Mouse (Mus musculus): ENCODE results near the gene Dok3. TPM values are rescaled to one million over a fixed set of nuclear protein-coding genes. Genes with fewer than 3 reads are reported as not detected.
"Not testable (repeated sequence)": the region's sequence is repeated elsewhere in the genome, so short reads cannot be mapped to it uniquely, and the experiment has no call there.

Gene Dok3
- polyA plus RNA-seq (2016; fragmentation: Nextera tagmentation; extraction: Ambion mirVana): 3.3 and 3.7 TPM in 2 replicates

DNA sequence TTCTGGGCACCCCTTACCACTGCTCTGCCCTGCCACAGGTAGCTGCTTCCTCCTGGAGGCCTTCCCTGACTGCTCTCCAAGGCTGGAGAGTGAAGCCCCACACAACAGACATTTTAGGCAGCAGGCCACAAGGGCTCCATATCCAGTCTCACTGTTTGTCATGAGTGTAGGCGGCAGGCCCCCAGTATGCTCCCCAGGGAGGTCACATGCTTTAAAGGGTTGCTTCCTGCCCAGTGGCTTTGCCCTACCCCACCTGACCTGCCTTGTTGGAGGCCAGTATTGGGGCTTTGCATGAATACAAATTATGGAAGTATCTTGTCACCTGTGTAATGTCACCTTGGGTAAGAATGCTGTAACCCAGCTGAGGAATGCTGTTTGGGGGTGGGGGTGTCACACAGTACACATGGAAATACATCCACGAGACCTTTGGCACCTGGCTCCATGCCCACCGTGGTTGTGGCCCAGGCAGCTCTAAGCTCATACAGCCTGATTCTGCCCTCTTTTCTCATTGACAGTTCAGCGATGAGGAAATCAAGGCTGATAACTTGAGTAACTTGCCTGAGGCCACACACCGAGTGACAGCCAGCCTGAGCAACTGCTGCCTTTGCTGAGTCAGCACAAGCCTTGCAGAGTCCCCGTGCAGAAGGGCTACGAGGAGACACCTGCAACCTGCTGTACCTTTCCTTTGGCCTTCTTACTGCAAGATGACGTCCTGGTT, at the start of gene Dok3:
Gene Dok3 (minus strand): TSS at position 99 of the 718 bp plus-strand sequence.
- no peak within 1 kb of the TSS for H3K4me2 ChIP-seq
- H3K27ac ChIP-seq: no peak within 1 kb of the TSS
- H3K27me3 ChIP-seq: no peaks in the 10 kb centered on the region
- ATAC-seq (ENCODE audit: low FRiP score): no peak
- no peaks in the 10 kb centered on the region for H3K4me1 ChIP-seq
- 85% methylated on average over 8 of the region's 8 CpGs for WGBS
- H3K9me3 ChIP-seq: no peaks in the 10 kb centered on the region
- H3K9ac ChIP-seq: no peak within 1 kb of the TSS
- H3K4me3 ChIP-seq (replicated peaks): no peak within 1 kb of the TSS
- H3K36me3 ChIP-seq (replicated peaks): peaks cover 53% of the 10 kb centered on the region

DNA sequence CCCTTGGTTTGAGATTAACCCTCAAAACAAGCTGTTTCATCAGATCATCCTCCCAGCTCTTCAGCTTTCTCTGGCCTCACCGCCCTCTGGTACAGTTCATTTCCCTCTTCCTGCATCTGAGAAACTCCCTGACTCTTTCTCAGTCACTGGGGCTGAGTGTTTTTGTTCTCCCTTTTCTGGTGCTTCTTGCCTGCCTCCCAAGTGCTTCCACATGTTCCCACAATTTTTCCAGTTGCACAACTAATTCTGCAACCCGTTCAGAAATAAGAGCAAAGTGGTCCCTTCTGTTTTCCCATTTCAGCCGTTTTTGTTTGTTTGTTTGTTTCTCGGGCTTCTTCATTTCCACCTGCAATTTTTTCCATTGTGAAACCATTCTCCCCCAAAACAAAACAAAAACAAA, 49.0 kb upstream of the Dok3 start:
- no peak for ATAC-seq (ENCODE audit: low FRiP score)
- Histone ChIP-seq H3K4me1 (no peaks in the 10 kb centered on the region), H3K4me2 (no peak overlapping the region), H3K36me3 (replicated peaks) (no peaks in the 10 kb centered on the region), H3K27ac (no peak overlapping the region), H3K9me3 (no peaks in the 10 kb centered on the region), H3K27me3 (no peaks in the 10 kb centered on the region), H3K4me3 (replicated peaks) (no peak overlapping the region), H3K9ac (no peak overlapping the region)
- WGBS: 83% methylated on average over 4 of the region's 4 CpGs

DNA sequence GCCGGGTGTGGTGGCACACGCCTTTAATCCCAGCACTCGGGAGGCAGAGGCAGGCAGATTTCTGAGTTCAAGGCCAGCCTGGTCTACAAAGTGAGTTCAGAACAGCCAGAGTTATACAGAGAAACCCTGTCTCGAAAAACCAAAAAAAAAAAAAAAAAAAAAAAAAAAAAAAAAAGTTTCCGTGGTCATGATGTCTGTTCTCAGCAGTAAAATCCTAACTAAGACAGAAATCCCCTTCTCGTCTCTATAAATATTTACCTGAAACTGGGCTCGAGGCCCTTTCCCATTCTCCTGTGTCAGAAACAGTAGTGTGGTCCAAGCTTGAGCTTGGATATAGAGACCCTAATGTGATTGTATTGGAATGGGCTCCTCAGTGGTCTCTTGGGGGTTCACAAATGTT, 47.8 kb upstream of the Dok3 start:
- H3K9me3 ChIP-seq; H3K4me3 ChIP-seq (replicated peaks); H3K27me3 ChIP-seq; H3K36me3 ChIP-seq (replicated peaks); ATAC-seq (ENCODE audit: low FRiP score); H3K27ac ChIP-seq; H3K4me1 ChIP-seq; H3K9ac ChIP-seq; H3K4me2 ChIP-seq: not testable (repeated sequence)
- 84% methylated on average over 7 of the region's 7 CpGs for WGBS

DNA sequence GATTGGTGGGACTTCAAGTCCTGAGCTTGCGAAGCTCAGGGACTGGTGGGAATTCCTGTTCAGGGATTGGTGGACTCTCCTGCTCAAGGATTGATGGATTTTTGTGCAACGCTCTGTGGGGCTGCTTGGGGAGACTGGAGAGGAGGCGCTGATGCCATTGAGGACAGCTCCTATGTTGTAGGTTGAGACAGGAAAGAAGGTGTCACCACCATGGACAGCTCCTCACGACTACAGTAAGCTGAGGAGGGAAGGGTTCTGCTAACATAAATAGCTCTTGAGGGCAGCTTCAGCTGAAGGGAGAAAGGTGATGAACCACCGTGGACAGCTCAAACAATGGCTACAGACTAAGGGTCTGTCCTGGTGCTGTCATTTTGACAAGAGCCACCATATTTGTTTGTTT, 46.8 kb upstream of the Dok3 start:
- no peak for ATAC-seq (ENCODE audit: low FRiP score)
- 67% methylated on average over 5 of the region's 5 CpGs for WGBS
- Histone ChIP-seq H3K9me3 (no peaks in the 10 kb centered on the region), H3K27ac (no peak overlapping the region), H3K4me1 (peaks cover 6% of the 10 kb centered on the region), H3K4me3 (replicated peaks) (no peak overlapping the region), H3K36me3 (replicated peaks) (no peaks in the 10 kb centered on the region), H3K9ac (no peak overlapping the region), H3K4me2 (no peak overlapping the region), H3K27me3 (no peaks in the 10 kb centered on the region)

DNA sequence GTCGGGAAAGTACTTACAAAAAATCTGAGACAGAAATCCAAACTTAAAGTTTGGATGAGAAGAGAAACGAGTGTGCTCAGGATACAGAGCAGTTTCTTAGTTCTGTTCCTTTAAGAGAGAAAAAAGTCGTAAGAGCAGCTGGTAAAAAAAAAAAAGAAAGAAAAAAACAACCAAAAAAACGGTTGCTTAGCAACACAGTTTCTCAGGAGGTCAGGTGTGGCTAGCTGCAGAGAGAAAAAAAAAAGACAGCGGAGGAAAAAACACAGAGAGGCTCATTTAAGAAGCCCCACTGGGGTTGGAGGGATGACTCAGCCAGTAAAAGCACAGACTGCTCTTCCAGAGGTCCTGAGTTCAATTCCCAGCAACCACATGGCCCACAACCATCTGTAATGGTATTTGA, 45.2 kb upstream of the Dok3 start:
- 75% methylated on average over 5 of the region's 5 CpGs for WGBS

DNA sequence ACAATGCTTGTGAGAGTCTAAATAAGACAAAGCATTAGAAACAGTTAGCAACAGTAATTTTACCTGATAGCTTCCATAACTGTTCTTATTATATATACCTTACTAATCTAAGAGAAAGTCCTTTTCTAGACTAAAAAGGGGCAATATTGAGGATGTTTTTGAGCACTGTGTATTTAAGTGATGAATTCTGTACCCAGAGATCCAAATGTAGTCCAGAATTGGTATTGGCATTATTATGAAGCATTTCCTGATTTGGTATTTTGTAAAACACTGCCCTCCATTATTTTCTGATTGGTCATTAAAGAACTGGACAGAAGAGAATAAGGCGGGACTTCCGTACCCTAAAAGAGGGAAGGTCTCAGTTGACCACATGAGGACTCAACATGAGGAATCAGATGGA, 44.3 kb upstream of the Dok3 start, which contains the start of gene Tmed9:
Gene Tmed9 (plus strand): TSS at position 301 of the 400 bp plus-strand sequence.
- no peak for ATAC-seq (ENCODE audit: low FRiP score)

More for the DNA sequence above, 45.2 kb upstream of the Dok3 start:
- no peaks in the 10 kb centered on the region for H3K9me3 ChIP-seq
- no peak overlapping the region for H3K4me3 ChIP-seq (replicated peaks)
- no peak overlapping the region for H3K9ac ChIP-seq
- H3K27me3 ChIP-seq: no peaks in the 10 kb centered on the region
- H3K4me2 ChIP-seq: no peak overlapping the region
- H3K36me3 ChIP-seq (replicated peaks): no peaks in the 10 kb centered on the region
- ATAC-seq (ENCODE audit: low FRiP score): no peak
- H3K4me1 ChIP-seq: peaks cover 13% of the 10 kb centered on the region
- no peak overlapping the region for H3K27ac ChIP-seq

DNA sequence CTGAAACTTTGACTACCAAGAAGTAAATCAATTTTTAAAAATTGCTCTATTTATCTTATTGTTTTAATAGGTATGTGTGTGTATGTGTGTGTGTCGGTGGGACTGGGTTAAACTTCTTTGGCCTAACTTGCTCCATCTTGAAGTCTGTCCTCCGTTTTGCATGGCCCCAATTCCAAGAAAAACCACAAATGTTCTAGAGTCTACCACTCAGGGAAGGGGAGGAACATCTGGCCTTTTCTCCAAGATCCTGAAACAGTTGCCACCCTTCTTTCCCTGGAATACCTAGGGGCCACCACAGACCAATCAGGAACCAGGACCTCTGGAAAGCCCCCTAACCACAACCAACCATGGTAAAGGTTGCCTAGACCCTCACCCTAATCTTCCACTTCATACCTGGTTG, 42.9 kb upstream of the Dok3 start:
- no peaks in the 10 kb centered on the region for H3K9me3 ChIP-seq
- WGBS: 81% methylated on average over 2 of the region's 2 CpGs
- no peak overlapping the region for H3K4me2 ChIP-seq
- H3K27ac ChIP-seq: no peak overlapping the region
- H3K9ac ChIP-seq: no peak overlapping the region
- ATAC-seq (ENCODE audit: low FRiP score): no peak
- H3K4me1 ChIP-seq: peaks cover 30% of the 10 kb centered on the region
- peaks cover 13% of the 10 kb centered on the region for H3K36me3 ChIP-seq (replicated peaks)
- no peaks in the 10 kb centered on the region for H3K27me3 ChIP-seq
- no peak overlapping the region for H3K4me3 ChIP-seq (replicated peaks)

More for the DNA sequence above, 44.3 kb upstream of the Dok3 start, which contains the start of gene Tmed9:
- Histone ChIP-seq H3K27ac (no peak within 1 kb of the TSS), H3K4me3 (replicated peaks) (no peak within 1 kb of the TSS), H3K9ac (no peak within 1 kb of the TSS), H3K27me3 (no peaks in the 10 kb centered on the region), H3K4me2 (no peak within 1 kb of the TSS), H3K36me3 (replicated peaks) (peaks cover 2% of the 10 kb centered on the region; the same call in 1 of the 2 replicates), H3K4me1 (peaks cover 19% of the 10 kb centered on the region), H3K9me3 (no peaks in the 10 kb centered on the region)
- 97% methylated on average over 2 of the region's 2 CpGs for WGBS

DNA sequence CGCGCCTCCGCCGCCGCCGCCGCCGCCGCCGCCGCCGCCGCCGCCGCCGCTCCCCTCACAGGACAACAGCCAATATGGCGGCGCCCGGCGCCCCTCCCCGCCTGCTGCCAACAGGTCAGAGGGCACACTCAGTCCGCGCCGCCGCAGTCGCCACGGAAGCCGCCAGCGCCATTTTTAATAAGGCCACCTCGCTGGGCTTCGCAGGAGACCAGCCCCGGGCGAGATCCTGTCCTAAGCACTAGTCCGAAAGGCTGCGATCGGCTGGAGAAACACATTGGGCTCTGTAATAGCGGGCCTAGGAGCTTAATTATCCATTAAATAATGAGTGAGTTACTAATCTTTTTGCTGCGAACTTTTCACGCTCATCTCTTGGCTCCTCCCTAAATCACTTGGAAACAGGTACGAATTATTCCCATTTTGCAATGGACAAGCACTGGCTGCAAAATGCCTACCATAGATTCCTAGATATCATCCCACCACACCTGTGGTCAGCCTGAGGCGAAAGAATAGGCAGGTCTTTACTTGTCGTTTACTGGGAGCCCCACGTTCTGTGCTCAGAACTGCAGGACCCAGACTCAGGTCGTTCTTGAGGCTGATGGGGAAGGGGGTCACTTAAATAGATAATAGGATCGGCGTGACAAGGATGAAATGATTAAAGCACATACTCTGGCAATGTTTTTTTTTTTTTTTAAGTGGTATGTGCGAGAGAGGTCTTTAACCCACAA, 42.1 kb upstream of the Dok3 start, which contains the start of gene Fam193b:
Gene Fam193b (minus strand): TSS at position 94 of the 725 bp plus-strand sequence.
- H3K36me3 ChIP-seq (replicated peaks): peaks cover 16% of the 10 kb centered on the region
- H3K4me3 ChIP-seq (replicated peaks): peak within 1 kb of the TSS; percentile 94
- no peaks in the 10 kb centered on the region for H3K27me3 ChIP-seq
- peak within 1 kb of the TSS; percentile 99 for H3K4me2 ChIP-seq
- H3K9ac ChIP-seq: peak within 1 kb of the TSS; percentile 88
- peak within 1 kb of the TSS; percentile 92 for H3K27ac ChIP-seq
- peak; percentile 94 for ATAC-seq (ENCODE audit: low FRiP score)
- peaks cover 30% of the 10 kb centered on the region for H3K4me1 ChIP-seq
- 2% methylated on average over 47 of the region's 47 CpGs for WGBS
- no peaks in the 10 kb centered on the region for H3K9me3 ChIP-seq

DNA sequence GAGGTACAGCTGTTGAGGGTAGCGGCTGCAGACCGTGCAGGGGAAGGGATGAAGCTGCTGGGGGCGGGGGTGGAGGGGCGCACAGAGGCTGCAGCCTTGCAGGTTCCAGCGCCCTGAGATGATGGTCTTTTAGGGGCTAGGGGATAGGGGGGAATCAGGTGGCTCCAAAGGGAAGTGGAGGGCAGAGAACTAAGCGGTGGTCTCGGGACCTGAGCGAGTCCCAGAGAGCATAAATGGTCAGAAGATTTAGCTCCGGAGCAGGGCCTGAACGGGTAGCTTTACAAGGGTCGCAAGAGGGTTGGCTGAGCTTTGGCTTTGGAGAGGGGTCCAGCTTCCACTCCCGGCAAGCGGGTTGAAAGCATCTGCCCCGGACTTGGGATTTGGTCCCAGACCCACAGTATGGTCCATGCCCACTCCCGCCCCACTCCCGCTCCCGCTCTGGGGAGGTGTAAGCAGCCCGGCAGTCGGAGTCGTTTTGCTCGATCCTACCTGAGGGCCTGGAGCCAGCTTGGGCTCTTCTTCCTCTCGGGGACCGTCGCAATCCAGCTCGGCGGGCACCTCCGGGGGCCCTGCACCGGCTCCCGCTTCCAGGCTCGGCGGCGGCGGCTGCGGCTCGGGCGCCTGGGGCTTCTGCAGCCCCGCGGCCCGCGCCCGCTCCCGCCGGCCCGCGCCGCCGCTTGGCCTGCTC, 41.3 kb upstream of the Dok3 start:
- Histone ChIP-seq H3K9me3 (no peaks in the 10 kb centered on the region), H3K27me3 (no peaks in the 10 kb centered on the region), H3K36me3 (replicated peaks) (peaks cover 23% of the 10 kb centered on the region), H3K4me3 (replicated peaks) (peak overlapping the region; percentile 94), H3K4me1 (peaks cover 30% of the 10 kb centered on the region), H3K4me2 (peak overlapping the region; percentile 99), H3K27ac (peak overlapping the region; percentile 92), H3K9ac (peak overlapping the region; percentile 88)
- peak; percentile 80 for ATAC-seq (ENCODE audit: low FRiP score)
- WGBS: under 1% methylated on average over 30 of the region's 47 CpGs

DNA sequence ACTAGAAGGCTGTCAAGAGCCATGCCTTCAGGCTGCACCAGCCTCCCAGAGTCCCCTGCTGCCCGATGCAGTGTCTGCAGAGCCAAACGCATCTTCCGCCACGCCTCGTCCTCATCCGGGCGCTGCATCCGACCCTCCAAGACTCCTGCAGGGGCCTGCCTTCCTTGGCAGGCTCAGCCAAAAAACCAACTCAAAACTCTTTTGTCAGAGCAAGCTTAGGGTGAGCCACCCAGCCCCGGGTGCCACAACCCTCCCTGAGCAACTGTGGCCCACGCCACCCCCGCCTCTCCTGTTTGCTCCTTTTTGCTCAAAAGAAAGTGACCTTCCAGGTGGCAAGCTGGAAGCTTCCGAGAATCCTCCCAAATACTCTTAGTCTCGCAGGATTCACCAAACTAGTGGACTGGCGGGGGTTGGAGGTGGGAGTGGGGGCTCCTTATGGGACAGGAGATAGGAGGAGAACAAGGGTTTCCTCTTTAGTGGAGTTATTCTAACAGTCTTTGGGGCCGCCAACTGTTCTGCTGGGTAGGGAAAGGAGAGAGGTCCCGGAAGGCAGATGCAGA, 40.7 kb upstream of the Dok3 start:
- Histone ChIP-seq H3K4me3 (replicated peaks) (peak overlapping the region; percentile 94), H3K27me3 (no peaks in the 10 kb centered on the region), H3K4me2 (peak overlapping the region; percentile 99), H3K4me1 (peaks cover 30% of the 10 kb centered on the region), H3K9ac (peak overlapping the region; percentile 88), H3K36me3 (replicated peaks) (peaks cover 26% of the 10 kb centered on the region), H3K9me3 (no peaks in the 10 kb centered on the region), H3K27ac (peak overlapping the region; percentile 92)
- no peak for ATAC-seq (ENCODE audit: low FRiP score)
- 5% methylated on average over 16 of the region's 16 CpGs for WGBS

DNA sequence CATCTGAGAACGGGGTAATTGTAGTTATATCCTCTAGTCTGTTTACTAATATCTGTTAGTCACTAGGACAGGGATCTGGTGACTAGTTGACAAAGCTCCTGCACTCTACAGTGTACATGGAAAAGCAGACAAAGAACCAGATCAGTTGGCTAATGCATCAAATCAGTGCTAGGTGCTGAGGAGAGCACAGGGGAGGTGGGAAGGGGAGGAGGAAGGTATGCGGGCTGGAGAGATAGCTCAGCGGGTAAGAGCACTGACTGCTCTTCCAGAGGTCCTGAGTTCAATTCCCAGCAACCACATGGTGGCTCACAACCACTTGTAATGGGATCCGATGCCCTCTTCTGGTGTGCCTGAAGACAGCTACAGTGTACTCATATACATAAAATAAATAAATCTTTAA, 39.4 kb upstream of the Dok3 start:
- H3K9ac ChIP-seq; ATAC-seq (ENCODE audit: low FRiP score); H3K27ac ChIP-seq; H3K9me3 ChIP-seq; H3K27me3 ChIP-seq; H3K4me3 ChIP-seq (replicated peaks); H3K4me2 ChIP-seq: not testable (repeated sequence)
- WGBS: 94% methylated on average over 4 of the region's 4 CpGs
- Histone ChIP-seq H3K4me1 (peaks cover 30% of the 10 kb centered on the region), H3K36me3 (replicated peaks) (peaks cover 32% of the 10 kb centered on the region)

DNA sequence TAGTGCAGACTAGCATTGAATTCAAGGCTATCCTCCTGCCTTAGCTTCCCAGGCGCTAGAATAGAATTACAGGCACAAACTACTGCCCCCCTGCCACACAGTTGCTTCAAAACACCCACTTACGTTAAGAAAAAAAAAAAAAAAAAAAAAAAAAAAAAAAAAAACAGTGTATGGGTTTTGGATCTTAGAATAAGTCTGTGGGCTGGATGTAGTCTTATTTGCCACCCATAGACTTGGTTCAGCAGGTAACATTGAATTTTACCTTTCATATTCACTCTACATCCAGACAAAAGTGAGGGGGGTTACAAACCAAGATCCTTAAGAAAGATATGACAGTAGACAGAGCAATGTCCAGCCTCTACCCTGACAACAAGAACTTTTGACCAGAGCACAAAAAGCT, 38.9 kb upstream of the Dok3 start:
- Histone ChIP-seq H3K27me3 (no peaks in the 10 kb centered on the region), H3K9me3 (no peaks in the 10 kb centered on the region), H3K4me3 (replicated peaks) (no peak overlapping the region), H3K4me1 (peaks cover 30% of the 10 kb centered on the region), H3K4me2 (no peak overlapping the region), H3K27ac (no peak overlapping the region), H3K36me3 (replicated peaks) (peaks cover 32% of the 10 kb centered on the region), H3K9ac (no peak overlapping the region)
- WGBS: 88% methylated on average over 2 of the region's 2 CpGs
- ATAC-seq (ENCODE audit: low FRiP score): no peak
